ENCODE assay signal across 8 mouse cellular contexts in genomic region chr4:148151267-148152168, GRCm38 (mm10). TPM values are rescaled to one million over a fixed set of nuclear protein-coding genes. Genes with fewer than 3 reads are reported as not detected.
DNase-seq lines count a peak whose midpoint lies in the region; ATAC-seq lines count a peak whose summit lies in the region.

Fbxo6 (minus strand) TSS chr4:148152140.

- peak; percentile 90 for ATAC-seq in hindbrain, embryonic 14.5 days (ENCODE audit: low FRiP score)

- H3K4me1 ChIP-seq in hindbrain, embryonic 14.5 days (replicated peaks; ENCODE audit: control insufficient read depth, insufficient read depth, low read length) = 0 out of 2 replicates have a peak, but pooled peaks cover 7% of the 10 kb centered on the region

- H3K27ac ChIP-seq in hindbrain, embryonic 14.5 days = peak within 1 kb of the TSS; percentile 93

- peaks cover 66% of the 10 kb centered on the region for H3K36me3 ChIP-seq in hindbrain, embryonic 14.5 days (replicated peaks; ENCODE audit: control insufficient read depth, insufficient read depth)

- peak; percentile 89 for DNase-seq in T-cell, adult 2 months (ENCODE audit: low spot score)
- DNase-seq in cerebellum, postnatal 25 days = peak; percentile 89 to 92
- peak; percentile 79 to 83 for DNase-seq in frontal cortex, postnatal 36 days (ENCODE audit: low spot score in 2 of 2)
- peak; percentile 83 for DNase-seq in hindbrain, embryonic 14.5 days (ENCODE audit: low spot score)
- peak; percentile 78 to 86 for DNase-seq in left cerebral cortex, adult 18-20 months (ENCODE audit: low spot score in 2 of 2)
- peak; percentile 91 to 94 for DNase-seq in lung, postnatal 4 days
- peak; percentile 95 for DNase-seq in retina, postnatal 1 day
- peak; percentile 91 for DNase-seq in thymus, postnatal 4 days

- 1% methylated on average over 57 of the region's 67 CpGs for WGBS in hindbrain, embryonic 14.5 days

- H3K4me3 ChIP-seq in hindbrain, embryonic 14.5 days (replicated peaks; ENCODE audit: low read length) = peak within 1 kb of the TSS; percentile 50

- H3K9me3 ChIP-seq in hindbrain, embryonic 14.5 days (ENCODE audit: control insufficient read depth, low read length) = no peaks in the 10 kb centered on the region

- peak within 1 kb of the TSS; percentile 92 for H3K4me2 ChIP-seq in hindbrain, embryonic 14.5 days (replicated peaks)

- H3K9ac ChIP-seq in hindbrain, embryonic 14.5 days = peak within 1 kb of the TSS; percentile 72

- H3K27me3 ChIP-seq in hindbrain, embryonic 14.5 days (ENCODE audit: control insufficient read depth, insufficient read depth, low read length) = no peaks in the 10 kb centered on the region

RNA-seq across cellular contexts. Expression of gene Fbxo6, which starts in this region (rescaled TPM):
- polyA plus RNA-seq in hindbrain, embryonic 14.5 days (2014; fragmentation: Nextera tagmentation; extraction: Ambion mirVana) = 18.1 and 18.3 TPM in 2 replicates
- total RNA-seq in left cerebral cortex, adult 18-20 months (2021) = 10 to 100 TPM; 32.1 to 35.3 TPM

Comparison
In these comparisons a context has a peak if more than half of its experiments do, and no peak if none do; other contexts are left out.
1. Peak in every context shown above with its lines: DNase-seq, ATAC-seq, H3K4me3 ChIP-seq and H3K27ac ChIP-seq.